ENCODE assay signal across 7 mouse cellular contexts in genomic region chr14:60735848-60736547, GRCm38 (mm10). TPM values are rescaled to one million over a fixed set of nuclear protein-coding genes. Genes with fewer than 3 reads are reported as not detected.
A peak's percentile ranks its signal among the peaks of the same experiment; 100 is the strongest.
DNase-seq lines count a peak whose midpoint lies in the region; ATAC-seq and TF ChIP-seq lines count a peak whose summit lies in the region.

No protein-coding gene starts in this region.

- ATAC-seq in forebrain, postnatal 0 days = no peak
- no peak for ATAC-seq in liver, embryonic 16.5 days (ENCODE audit: low read depth)

- no peak for DNase-seq in spleen, adult 2 months (ENCODE audit: low read depth in 1 of 2, low spot score in 2 of 2)
- DNase-seq in spleen, adult 18-20 months = no peak
- no peak for DNase-seq in forebrain, postnatal 0 days
- DNase-seq in cerebellum, adult 2 months = no peak
- no peak for DNase-seq in layer of hippocampus, postnatal 14 days (ENCODE audit: low spot score in 2 of 2)
- DNase-seq in cerebellum, adult 11 months = no peak

- H3K27me3 ChIP-seq in spleen, adult 2 months (ENCODE audit: control insufficient read depth, insufficient read depth, low read length) = no peaks in the 10 kb centered on the region
- no peaks in the 10 kb centered on the region for H3K27me3 ChIP-seq in forebrain, postnatal 0 days (ENCODE audit: insufficient read depth, low read length)
- no peaks in the 10 kb centered on the region for H3K27me3 ChIP-seq in liver, embryonic 16.5 days (ENCODE audit: control insufficient read depth, insufficient read depth, low read depth, low read length)
- H3K27me3 ChIP-seq in cerebellum, adult 2 months (ENCODE audit: control insufficient read depth, insufficient read depth, low read length) = no peaks in the 10 kb centered on the region

- H3K9ac ChIP-seq in forebrain, postnatal 0 days = no peak overlapping the region
- H3K9ac ChIP-seq in liver, embryonic 16.5 days (ENCODE audit: low read depth, low read length) = no peak overlapping the region

- no peaks in the 10 kb centered on the region for H3K9me3 ChIP-seq in forebrain, postnatal 0 days (ENCODE audit: low read length)
- H3K9me3 ChIP-seq in liver, embryonic 16.5 days (replicated peaks; ENCODE audit: control insufficient read depth, low read length) = no peaks in the 10 kb centered on the region

- H3K4me2 ChIP-seq in forebrain, postnatal 0 days (ENCODE audit: low read depth) = no peak overlapping the region
- H3K4me2 ChIP-seq in liver, embryonic 16.5 days (ENCODE audit: low read depth, low read length) = peak overlapping the region; percentile 11; the same call in 1 of the 2 replicates

- 21% methylated on average over 13 of the region's 13 CpGs for WGBS in spleen, adult 2 months
- WGBS in forebrain, postnatal 0 days = 49% methylated on average over 13 of the region's 13 CpGs
- 22% methylated on average over 13 of the region's 13 CpGs for WGBS in liver, embryonic 16.5 days (ENCODE audit: insufficient replicate concordance)
- 81% methylated on average over 13 of the region's 13 CpGs for WGBS in cerebellum, adult 2 months

- H3K36me3 ChIP-seq in spleen, adult 2 months (ENCODE audit: control insufficient read depth, insufficient read depth, low read length) = no peaks in the 10 kb centered on the region
- no peaks in the 10 kb centered on the region for H3K36me3 ChIP-seq in forebrain, postnatal 0 days (ENCODE audit: insufficient read depth)
- H3K36me3 ChIP-seq in liver, embryonic 16.5 days (ENCODE audit: control insufficient read depth, insufficient read depth) = no peaks in the 10 kb centered on the region

- H3K4me1 ChIP-seq in spleen, adult 2 months (ENCODE audit: control insufficient read depth, insufficient read depth, insufficient read length) = peaks cover 54% of the 10 kb centered on the region; the same call in 1 of the 2 replicates
- H3K4me1 ChIP-seq in forebrain, postnatal 0 days (ENCODE audit: insufficient read depth) = peaks cover 24% of the 10 kb centered on the region
- H3K4me1 ChIP-seq in liver, embryonic 16.5 days (ENCODE audit: control insufficient read depth, low read depth, low read length) = peaks cover 14% of the 10 kb centered on the region
- peaks cover 25% of the 10 kb centered on the region for H3K4me1 ChIP-seq in cerebellum, adult 2 months (ENCODE audit: control insufficient read depth, insufficient read depth, low read length)

- no peak for TF ChIP-seq POLR2A in spleen, adult 2 months (IDR thresholded peaks at IDR 0.05; ENCODE audit: low read depth, low read length)
- no peak for TF ChIP-seq POLR2A in cerebellum, adult 2 months (IDR thresholded peaks at IDR 0.05; ENCODE audit: borderline replicate concordance, insufficient read depth, low read length)

- no peak overlapping the region for H3K4me3 ChIP-seq in spleen, adult 2 months (ENCODE audit: extremely low read depth, insufficient read depth, insufficient read length)
- H3K4me3 ChIP-seq in forebrain, postnatal 0 days (ENCODE audit: low read depth, low read length) = no peak overlapping the region
- H3K4me3 ChIP-seq in liver, embryonic 16.5 days (ENCODE audit: low read depth, low read length) = no peak overlapping the region
- no peak overlapping the region for H3K4me3 ChIP-seq in cerebellum, adult 2 months (replicated peaks; ENCODE audit: insufficient read depth, low read depth, low read length)

- H3K27ac ChIP-seq in spleen, adult 2 months (ENCODE audit: insufficient read depth, low read length) = peak overlapping the region; percentile 95
- H3K27ac ChIP-seq in forebrain, postnatal 0 days (ENCODE audit: low read depth, low read length) = peak overlapping the region; percentile 45; the same call in 1 of the 2 replicates
- H3K27ac ChIP-seq in liver, embryonic 16.5 days (ENCODE audit: low read length) = peak overlapping the region; percentile 79
- H3K27ac ChIP-seq in cerebellum, adult 2 months (ENCODE audit: insufficient read depth, low read length) = no peak overlapping the region

- no peak for TF ChIP-seq CTCF in spleen, adult 2 months (IDR thresholded peaks at IDR 0.05; ENCODE audit: extremely low read depth, insufficient read depth, insufficient read length, insufficient replicate concordance)
- no peak for TF ChIP-seq CTCF in forebrain, postnatal 0 days (IDR thresholded peaks at IDR 0.05; ENCODE audit: low read depth)
- TF ChIP-seq CTCF in cerebellum, adult 2 months (IDR thresholded peaks at IDR 0.05; ENCODE audit: borderline replicate concordance, insufficient read depth, low read depth, low read length) = no peak

RNA-seq across cellular contexts. Expression of gene C1qtnf9, which starts 31.9 kb away (rescaled TPM):
- 0.23 and 0.31 TPM in 2 replicates for polyA plus RNA-seq in spleen, adult 2 months (2012; rRNA removed)
- total RNA-seq in forebrain, postnatal 0 days (2014; rRNA removed) = 0.31 TPM in 1 of 2 replicates, not detected in the other
- polyA plus RNA-seq in forebrain, postnatal 0 days (2015; fragmentation: Nextera tagmentation; extraction: Ambion mirVana) = 0.26 TPM in 1 of 2 replicates, not detected in the other
- 0.14 and 0.42 TPM in 2 replicates for polyA plus RNA-seq in liver, embryonic 16.5 days (2015; fragmentation: Nextera tagmentation; extraction: Ambion mirVana)
- 0.27 and 0.34 TPM in 2 replicates for polyA plus RNA-seq in cerebellum, adult 2 months (2012; rRNA removed)
- under 1 TPM in 1 of 2 experiments, not detected in 1; 0.23 TPM for total RNA-seq in layer of hippocampus, postnatal 14 days (2021)

RNA-seq across cellular contexts. Expression of gene Mipep, which starts 48.4 kb away (rescaled TPM):
- 3.2 and 5.7 TPM in 2 replicates for polyA plus RNA-seq in spleen, adult 2 months (2012; rRNA removed)
- total RNA-seq in forebrain, postnatal 0 days (2014; rRNA removed) = 26.6 and 27.4 TPM in 2 replicates
- polyA plus RNA-seq in forebrain, postnatal 0 days (2015; fragmentation: Nextera tagmentation; extraction: Ambion mirVana) = 18.3 and 19.4 TPM in 2 replicates
- 9.3 and 9.8 TPM in 2 replicates for polyA plus RNA-seq in liver, embryonic 16.5 days (2015; fragmentation: Nextera tagmentation; extraction: Ambion mirVana)
- polyA plus RNA-seq in cerebellum, adult 2 months (2012; rRNA removed) = 17.9 and 19.4 TPM in 2 replicates
- total RNA-seq in layer of hippocampus, postnatal 14 days (2021) = 10 to 100 TPM; 29.2 to 29.5 TPM
